Mouse (Mus musculus) lung, postnatal 36 days (tissue): ENCODE measurements at regions not wholly inside any gene's neighbourhood (a gene's known extent, or its start where the extent isn't known, plus 50 kb on each side); places are given as distances from the start of the nearest gene placed in this dataset.

ENCODE experiments used
- DNase-seq: peaks from one replicate; pipeline ENCODE4 v3.0.0; 2022; ENCODE audit warnings: mixed read lengths

DNA sequence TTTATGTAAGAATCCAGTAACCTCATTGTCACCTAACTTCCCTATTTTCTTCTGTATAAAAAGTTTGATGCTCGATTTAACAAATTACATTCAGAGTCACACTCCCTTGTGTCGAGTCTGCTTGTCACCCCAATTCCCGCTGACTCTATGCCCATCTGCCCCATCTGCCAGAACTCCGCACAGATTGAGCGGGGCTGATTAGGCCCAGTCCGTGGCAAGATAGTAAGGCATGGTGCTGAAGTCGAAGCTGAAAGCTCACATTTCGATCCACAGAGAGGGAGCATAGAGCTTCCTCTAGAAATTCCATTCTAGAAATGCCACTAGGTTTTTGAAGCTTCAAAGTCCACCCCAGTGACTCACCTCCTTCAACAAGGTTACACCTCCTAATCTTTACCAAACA, 210.7 kb upstream of the Akirin2 start:
- DNase-seq: no peak

DNA sequence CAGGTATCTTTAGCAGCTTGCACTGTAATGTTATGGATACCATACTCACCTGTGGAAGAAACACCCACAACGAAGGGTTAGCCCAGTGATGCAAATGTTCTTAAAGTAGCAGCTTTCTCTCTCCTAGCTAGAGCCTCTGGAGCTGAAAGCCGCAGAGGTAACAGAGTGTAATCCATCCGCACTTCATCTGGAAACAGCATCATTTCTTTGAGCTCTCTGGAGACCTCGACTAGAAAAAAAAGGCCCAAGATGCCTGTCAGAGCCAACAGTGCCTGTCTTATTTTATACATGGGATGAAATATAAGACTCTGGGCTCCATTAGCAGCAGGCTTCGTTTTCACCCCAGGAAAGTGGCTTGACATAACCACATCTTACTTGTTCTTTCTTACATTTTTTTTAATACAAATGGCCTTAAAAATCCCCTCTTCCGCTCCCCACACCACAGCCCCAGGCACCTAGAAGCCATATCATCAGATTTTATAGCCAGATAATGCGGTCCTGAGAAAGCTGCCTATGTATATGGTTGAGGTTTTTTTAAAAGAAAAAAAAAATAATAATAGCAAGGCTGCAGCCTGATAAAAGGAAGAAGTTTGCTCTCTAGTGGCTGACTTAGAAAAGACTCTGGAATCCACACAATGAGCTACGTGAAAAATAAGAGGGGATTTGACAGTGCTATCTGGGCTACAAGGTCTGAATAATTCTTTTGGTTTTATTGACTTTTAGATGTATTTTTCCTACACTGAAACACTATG, 179.3 kb upstream of the Akirin2 start:
- DNase-seq: no peak

DNA sequence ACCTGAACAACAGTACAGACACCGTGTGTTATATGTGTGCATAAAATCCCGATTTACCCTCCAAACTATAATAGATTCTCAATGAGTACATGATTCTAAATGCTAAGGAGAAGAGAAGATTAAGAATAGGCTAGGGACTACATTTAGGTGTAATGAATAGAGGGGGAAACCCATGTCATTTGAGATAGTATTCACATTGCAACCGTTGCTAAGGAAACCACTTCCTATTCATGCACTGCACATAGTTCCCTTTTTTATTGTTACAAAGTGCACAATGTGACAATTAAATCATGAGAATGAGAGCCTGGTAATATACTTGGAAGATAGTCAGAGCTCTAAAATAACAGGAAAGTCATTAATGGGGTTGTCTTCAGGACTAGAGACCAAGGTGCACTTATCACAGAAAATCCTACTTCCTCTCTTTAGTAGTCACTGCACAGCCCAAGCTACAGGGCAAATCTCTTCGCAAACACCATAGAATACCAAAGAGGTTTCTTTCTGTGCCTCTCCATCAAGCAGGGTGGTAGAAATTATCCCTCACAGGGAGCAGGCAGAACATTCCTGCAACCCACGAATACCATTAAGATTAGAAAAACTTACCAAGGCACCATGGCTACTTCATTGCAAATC, 164.3 kb upstream of the Akirin2 start:
- no peak for DNase-seq

DNA sequence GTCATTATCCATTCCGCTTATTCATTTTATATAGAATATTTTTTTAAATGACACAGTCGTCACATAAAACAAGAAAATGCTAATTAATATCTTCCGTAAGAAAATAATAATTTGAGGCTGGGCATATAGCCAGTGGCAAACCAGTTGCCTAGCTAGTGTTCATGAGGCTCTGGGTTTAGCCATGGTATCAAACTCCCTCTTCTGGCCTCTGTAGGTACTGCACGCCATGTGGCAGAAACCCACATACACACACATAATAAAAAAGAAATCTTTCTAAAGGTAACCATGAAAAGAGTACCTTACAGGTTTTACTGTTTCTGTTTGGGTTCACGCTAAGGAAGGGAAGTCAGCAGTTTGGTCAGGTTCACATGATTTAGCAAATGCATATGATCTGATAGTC, 159.2 kb upstream of the Akirin2 start:
- DNase-seq: no peak

DNA sequence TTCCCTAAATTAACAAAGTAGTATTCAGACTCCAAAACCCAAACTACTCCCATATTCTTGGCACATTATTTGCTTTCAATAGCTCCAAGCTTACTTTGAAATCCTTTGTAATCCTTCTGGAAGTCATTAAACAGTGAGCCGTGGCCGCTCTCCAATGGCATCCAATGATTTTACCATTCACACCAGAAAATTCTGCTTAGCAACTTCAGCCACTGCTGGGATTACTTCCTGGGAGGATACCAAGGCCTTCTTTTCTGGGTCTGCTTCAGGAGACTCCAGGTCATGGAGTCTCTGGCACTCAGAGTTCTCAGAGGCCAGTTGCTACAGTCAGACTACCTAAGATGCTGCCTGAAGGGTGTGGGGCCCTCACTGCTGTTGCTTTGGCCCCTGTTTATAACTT, 147.7 kb upstream of the Akirin2 start:
- no peak for DNase-seq

DNA sequence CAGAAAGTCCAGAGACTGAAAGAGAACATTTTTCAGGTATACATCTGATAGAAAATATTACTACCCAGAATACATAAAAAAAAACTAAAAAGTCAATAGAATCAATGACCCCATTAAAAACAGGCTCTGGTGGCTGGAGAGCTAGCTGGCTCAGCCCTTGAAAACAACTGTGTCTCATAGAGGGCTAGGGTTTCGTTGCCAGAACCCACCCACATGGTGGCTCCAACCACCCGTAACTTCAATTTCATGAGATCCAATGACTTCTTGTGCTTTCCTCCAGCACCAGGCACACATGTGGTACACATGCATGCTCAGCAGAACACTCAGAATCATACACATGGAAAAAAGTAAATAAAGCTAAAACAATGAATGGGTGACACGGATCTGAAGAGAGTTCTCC, 143.6 kb upstream of the Akirin2 start:
- no peak for DNase-seq

DNA sequence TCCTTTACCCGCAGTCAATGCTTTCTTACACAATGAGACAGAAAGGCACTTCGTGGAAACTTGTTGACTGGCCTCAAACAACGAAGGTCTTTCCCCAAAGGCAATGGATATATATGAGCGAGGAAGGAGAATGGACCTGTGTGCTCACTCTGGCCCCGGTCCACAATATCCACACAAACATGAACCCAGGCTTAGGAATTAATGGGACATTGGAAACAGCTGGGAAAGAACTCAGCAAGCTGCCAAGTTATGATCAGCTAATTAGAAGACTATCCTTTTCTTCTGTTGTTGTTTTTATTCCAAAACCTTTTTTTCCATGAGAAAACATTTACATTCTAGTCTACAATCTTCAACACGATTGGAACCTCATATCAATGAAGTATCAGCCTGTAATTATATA, 129.8 kb upstream of the Akirin2 start:
- DNase-seq: peak; percentile 11

DNA sequence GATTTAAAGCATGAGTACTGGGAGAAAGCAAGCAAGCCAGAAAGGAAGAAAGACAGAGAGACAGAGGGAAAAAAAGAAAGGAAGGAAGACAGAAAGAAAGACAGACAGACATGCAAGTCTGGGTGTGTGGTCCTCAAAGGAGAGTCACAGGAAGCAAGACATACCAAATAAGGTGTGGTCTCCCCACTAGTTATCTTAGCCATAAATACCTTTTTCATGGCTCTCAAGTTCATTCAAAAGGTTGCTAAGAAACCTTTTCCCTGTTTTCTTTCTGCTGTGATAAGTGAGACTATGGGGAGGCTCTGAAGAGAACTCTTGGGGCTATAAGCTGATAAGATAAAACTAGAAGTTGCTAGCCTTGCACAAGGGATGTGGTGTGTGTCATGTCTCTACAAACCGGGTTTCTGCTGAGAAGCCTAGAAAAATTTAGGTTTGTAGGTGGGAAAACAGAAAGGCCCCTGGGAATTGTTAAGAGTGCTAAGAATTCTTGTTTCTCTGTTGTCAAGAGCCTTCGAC, 126.5 kb upstream of the Akirin2 start:
- no peak for DNase-seq

DNA sequence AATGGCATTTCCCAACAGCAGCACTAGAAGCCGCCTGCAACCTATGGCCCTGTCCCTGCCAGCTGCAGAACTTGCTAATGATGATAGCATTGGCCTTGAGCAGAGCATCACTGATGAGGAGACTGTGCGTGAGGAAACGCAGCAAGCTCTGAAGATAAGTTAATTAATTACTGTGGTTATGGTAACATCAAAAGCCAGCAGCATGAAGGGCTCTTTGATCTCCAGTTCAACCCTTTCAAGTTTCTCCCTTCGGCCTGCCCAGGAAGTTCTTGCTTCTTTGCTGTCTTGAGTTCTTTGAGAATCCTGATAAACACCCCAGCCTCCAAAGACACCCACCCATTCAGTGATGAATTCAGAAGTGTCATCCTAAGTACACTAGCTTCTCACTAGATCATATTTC, 121.7 kb upstream of the Akirin2 start:
- DNase-seq: no peak

DNA sequence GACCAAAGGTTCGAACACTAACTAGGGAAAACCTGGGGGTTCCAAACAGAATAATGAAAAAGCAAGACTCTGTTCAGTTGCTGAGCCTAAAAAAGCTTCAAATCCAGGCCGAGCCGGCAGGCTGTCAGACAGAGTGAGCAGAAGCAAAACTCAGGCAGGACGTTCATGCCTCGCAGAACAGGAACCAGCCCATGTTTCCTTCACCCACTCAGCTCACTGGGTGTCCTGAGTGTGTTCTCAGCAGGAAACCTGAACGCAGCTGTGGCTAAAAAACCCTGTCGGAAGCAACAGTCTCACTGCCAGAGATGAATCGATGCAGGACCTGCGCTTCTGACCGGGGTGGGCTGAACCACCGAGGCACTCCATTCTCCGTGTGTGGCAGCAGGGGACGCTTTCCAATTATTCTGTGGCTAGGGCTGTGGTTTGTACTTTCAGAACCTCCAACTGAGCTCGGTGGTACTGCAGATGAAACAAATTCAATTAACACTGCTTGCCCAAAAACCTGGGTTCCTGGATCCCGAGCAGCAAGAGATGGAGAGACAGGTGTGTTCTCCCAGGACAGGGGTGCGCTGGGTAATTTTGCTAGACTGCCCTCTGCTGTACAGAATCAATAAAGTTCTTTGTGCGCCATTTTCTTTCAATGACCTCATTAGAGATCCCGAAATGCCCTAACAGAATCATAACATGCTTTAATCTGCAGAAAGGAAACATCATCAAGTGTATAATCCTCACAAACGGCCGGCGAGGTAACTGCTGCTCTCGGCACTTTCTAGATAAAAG, 121.1 kb upstream of the Akirin2 start:
- DNase-seq: peak; percentile 6

DNA sequence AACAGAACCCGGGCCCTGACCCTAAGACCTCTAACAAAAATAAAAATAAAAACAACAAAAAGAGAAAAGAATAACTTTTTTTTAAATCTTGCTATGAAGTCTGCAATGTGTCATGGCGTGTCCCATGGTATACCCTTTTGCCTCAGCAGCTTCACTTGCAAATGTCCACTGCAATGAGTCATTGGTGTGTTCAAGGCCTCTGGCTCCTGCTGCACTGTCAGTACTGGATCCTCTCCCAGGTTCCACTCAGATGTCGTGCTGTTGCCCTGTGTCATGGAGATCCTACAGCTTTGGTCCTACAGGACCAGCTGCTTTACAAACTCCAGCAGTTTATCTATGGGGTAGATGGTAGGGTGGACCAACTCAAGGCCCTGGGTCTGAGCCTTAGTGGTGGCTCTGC, 113.4 kb upstream of the Akirin2 start:
- DNase-seq: no peak

DNA sequence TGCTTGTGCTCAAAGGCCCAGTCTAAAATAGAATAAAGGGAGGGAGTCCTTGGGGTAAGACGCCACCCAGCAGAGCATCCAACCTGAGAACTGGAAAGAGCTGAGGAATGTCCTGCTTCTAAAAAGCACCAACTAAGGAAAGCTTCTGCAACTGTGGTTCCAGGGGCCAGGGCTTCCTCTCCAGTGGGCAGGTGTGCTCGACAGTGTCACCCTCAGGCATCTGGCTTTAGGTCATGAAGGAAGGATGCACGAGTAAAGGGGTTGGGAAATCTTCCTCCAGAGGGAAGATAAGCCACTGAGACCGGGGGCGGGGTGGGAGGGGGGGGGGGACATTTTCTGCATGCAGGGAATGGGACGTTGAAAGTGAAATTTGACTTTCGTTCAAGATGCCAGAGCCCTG, 101.2 kb upstream of the Akirin2 start:
- no peak for DNase-seq

DNA sequence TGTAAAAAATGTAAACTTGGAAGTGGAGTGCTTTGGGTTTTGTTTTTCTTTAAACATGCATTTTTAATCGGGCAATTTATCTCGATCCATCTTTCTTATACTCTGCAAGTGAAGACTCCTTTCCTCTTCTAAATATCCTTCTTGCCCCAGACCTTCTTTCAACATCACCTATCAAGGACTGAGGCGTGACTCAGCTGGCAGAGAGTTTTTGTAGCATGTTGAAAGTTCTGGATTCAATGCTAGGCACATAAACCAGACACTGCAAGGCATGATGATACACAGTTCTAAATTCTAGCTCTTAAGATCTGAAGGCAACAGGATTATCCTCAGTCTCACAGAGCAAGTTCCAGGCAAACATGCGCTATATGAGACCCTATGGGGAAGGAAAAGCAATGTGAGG, 88.1 kb upstream of the Akirin2 start:
- no peak for DNase-seq

DNA sequence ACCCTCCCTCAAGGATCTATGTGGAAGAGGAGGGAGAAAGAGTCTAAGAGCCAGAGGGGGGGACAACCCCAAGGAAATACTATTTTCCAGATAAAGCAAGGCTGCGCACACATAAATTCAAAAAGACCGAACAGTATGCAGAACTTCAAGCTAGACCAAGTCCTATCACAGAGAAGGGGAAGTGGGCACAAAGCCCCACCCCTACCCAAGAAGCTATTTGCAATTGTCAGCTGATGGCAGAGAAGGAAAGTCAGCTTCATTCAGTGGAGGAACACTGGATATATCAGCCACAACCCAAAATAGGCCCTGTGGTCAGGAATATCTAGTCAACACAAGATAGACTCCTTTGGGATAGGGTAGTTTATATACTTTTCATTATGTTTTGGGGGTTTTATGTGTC, 84.9 kb upstream of the Akirin2 start:
- peak; percentile 41 for DNase-seq

DNA sequence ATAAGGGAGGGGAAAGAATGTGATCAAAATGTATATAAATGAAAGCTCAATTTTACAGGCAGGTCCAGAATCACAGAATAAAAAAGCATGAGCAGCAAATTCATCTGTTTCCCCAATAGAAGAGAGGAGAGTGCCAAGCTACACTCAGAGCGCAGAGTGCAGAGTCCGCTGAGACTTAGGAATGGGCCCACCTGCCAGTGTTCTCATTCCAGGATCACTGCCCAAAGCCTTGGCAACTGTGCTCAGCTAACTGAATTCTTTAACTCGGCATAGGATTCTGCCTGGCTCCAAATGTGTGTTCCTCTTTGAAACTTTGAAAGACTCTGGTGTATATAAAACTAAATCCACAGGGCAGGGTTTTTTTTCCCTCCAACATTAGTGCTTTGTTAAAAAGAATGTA, 84.4 kb upstream of the Akirin2 start:
- DNase-seq: no peak

DNA sequence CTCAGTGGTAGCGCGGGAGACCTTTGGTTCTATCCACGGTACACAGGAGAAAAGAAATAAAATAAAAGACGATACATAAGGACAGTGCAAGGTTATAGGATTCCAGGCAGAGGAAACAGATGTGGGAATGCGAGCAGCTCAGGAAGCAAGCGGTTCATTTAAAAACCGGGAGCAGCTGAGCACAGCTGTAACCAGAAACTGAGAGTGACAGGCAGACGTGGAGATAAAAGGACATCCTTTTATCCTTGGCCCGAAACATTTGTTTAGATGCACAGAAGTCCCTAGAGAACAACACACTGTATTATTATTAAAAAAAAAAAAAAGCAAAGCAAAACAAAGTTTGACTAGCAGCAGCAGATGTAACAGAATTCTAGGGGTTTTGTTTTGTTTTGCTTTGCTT, 82.6 kb upstream of the Akirin2 start:
- DNase-seq: peak; percentile 32

DNA sequence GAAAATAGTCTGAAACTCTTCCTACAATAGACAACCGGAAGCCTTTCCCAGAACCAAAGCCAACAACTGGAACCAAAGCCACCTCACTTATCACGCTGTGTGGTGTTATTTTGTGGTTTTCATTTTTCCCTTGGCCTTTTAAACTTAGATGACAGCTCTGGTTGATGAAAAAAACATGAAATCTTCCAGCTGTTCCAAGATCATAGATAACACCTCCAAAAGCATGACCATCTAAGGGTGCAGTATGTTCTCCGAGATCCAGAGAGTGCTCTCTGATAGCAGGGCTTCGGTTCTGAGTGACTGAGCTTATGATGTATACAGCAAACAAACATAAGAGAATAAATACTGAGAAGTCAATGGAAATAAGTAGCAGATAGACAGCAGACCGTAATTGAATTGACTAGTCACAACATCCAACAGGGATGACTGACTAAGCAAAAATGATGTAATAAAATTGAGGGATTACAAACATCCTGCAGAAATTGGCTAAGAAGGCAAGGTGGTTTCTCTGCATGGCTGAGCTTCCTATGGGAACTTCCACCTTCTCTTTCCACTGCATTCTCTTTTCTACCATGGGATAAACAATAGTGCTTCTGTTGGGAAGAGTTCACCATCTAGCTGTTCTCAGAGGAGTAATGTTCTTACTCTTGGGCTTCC, 74.8 kb upstream of the Akirin2 start:
- peak; percentile 33 for DNase-seq

DNA sequence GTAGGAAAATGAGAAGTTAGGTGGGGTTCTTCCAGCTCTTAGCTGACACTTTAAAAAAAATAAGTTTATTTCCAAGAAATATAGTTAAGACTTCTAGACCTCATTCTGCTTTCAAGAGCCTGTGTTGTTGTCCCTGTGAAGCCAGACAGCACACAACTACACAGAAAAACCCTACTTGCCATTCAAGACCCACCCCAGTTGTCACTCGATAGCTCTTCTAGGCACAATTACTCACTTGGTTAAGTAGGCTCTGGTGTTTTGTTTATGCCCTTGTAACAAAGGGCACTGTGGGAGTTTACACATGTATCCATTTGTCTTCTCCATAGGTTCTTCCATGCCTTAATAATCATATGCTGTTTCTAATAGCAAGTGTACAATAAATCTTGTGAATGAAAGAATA, 66.5 kb upstream of the Akirin2 start:
- no peak for DNase-seq

DNA sequence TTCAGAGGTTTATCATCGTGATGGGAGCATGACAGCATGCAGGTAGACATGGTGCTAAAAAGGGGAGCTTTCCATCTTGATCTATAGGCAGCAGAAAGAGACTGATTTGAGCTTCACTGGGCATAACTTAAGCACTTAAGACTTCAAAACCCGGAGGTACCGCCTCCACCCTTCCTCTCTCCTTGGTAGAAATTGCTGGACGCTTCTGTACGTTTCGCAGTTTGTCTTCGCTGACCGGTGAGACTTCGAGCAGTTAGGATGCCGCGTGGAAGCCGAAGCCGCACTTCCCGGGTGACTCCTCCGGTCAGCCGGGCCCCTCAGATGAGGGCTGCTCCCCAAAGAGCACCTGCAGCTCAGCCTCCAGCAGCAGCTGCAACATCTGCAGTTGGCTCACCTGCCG, 65.2 kb upstream of the Akirin2 start:
- no peak for DNase-seq

DNA sequence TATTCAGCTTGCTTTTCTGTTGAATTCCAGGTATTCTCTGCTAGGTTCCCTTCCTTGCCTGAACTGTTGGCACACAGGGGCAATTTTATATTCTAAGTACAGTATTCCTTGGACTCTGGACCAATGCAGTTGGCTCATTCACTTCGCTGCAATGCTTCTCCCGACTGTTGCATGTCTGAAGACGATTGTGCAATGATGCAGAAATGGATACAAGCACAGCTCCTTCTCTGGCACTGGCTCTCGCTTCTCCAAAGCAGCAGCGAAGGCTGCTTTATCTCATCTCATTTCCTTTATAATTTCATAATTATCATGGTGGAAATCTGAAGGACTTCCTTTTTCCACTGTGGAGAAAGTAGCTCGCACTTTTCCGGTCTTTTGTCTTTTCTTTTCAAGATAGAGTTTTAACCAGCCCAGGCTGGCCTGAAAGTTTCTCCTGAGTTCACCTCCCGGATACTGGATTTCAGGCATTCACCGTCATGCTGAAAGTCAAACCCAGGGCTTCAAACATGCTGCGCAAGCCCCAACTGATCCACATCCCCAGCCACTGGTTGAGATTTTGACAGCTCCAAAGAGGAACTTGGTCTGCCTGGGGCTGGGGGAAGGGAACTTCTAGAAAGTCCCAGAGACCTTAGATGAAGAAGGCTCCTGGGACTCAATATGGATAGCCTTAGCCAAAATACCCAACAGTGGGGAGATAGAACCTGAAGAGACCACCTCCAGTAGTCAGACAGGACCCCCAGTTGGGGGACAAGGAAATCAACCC, 55.6 kb upstream of the Akirin2 start:
- DNase-seq: peak; percentile 65

DNA sequence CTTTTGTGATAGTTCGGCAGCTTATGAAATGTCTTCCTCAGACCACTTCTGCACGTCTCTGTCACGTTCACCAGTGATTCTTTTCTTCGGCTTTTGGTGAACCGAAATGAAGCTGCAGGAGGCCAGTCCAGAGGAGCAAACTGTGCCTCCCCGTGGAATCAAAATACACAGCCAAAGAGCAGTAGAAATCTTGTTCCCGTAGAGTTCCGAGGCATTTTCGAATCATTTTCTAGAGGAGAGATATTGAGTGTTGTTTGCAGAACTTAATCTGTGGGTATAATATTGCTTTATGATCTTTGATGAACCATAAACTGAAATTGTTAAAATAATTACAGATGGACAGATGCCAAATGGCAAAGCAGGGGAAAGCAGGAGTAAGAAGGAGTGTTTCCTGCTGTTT, 52.4 kb upstream of the Akirin2 start:
- DNase-seq: no peak

DNA sequence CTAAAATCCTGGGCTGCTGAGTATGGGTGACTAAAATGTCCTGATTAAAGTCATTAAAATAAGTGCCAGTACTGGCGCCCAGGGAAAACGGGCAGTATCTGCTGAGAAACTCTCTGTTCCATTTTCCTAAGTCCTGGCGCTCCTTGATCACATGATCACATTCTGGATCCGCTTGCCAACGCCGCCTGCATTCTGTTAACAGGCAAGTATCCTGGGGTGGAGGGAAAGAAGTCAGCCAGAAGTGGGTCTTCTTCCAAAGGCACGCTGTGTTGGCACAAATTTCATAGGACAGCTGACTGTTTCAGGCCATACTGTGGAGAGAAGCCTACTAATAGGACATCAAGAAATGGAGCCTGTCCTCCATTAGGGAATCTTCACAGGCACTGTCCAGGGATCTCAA, 52.0 kb upstream of the Akirin2 start:
- peak; percentile 61 for DNase-seq

DNA sequence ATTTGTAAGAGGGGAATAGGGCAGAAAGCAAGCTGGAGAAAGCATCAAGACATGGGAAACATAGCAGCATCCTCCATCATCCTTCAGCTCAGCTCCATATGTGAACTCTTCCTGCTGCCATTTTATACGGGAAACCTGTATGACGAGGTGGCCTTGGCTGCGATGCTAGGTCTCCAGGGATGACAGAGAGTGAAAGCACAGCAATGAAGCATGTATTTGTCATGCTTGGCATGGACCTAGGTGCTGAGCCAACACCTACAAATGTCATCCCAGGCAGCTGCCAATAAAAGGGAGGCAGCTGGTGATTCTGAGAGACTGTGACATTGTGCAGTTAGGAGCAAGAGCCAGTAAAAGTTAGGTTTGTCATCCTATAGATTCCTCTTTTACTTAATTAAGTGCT, 51.0 kb upstream of the Akirin2 start:
- DNase-seq: no peak
